Mouse (Mus musculus): ENCODE data around the gene Cep44. TPM values are rescaled to one million over a fixed set of nuclear protein-coding genes. Genes with fewer than 3 reads are reported as not detected.

Gene Cep44
- 34.8 and 40.3 TPM in 2 replicates for polyA plus RNA-seq (2015; fragmentation: Nextera tagmentation; extraction: Ambion mirVana)

GRCm38 (mm10) chr8:56550558-56551360 lies at the start of gene Cep44, which contains the start of gene Fbxo8:
Gene Cep44, minus strand, starts transcription at chr8:56551047.
Gene Fbxo8, plus strand, starts transcription at chr8:56551090.

Small RNA genes lying within 50 kb of the gene (microRNA-seq; reads per million reads assigned to microRNA genes)
- not detected for gene Gm25992 (ENCODE audit: borderline replicate concordance, insufficient number of aligned reads)

Other genes starting within 250 kb of the Cep44 start
- 67.6 and 82.4 TPM in 2 replicates for gene Fbxo8, start within 50 bp of the Cep44 start, polyA plus RNA-seq (2015; fragmentation: Nextera tagmentation; extraction: Ambion mirVana)

Measured in adrenal gland, postnatal 0 days (tissue).